Mouse (Mus musculus) v-Abl transformed pro-B cells (cell line): Measurements from ENCODE around the gene Zfp420.
"Not testable (repeated sequence)": the region's sequence is repeated elsewhere in the genome, so short reads cannot be mapped to it uniquely, and the experiment has no call there.

Experiments used
- in situ Hi-C, 2 experiments: fragments of 400-800 bp; cut with MboI; formaldehyde crosslinking; loops; one replicate each; pipeline ENCODE4 v1.15.1; 2025; ENCODE audit not compliant: unreplicated experiment in 2 of 2

Zfp420 gene

DNA sequence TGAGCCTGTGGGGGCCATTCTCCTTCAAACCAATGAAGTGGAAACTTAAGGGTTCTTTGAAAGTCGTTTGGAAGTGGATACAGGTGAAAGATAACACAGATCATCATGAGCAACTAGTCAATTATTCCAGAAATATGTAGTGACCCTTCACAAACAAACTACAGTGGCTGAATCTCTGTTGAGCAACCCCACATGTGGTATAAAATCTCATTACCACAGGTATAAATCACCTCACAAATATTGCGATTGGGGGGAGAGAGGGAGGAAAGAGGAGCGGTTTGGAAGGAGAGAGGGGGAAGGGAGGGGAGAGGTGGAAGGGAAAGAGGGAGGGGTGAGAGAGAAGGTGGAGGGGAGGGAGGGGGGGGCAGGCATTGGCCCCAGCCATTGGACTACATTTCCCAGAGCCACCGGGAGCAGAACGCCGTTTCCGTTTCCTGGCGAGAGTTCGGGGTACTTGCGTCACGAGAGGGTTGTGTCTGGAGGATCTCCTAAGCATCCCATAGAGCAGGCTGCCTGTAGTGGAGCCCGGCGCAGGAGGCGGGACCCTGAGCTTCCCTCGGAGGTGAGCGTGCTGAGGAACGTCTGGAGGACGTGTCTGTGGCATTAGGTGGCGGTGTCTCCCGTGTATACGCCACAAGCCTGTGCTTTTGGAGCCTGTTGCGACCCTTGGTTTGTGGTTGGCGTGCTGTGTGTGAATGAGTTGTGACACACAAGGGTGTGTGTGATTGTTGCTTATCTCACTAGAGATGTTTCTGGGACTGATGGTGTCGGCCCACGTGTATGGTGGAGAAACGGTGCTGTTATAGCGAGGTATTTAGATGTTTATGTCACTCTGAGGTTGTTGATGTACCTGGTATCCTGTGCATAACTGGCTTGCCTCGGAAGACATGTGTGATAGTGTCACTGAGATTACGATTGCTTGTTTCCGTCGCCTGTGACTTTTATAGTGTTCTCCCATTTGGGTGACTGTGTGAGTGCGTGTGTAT lies at the start of gene Zfp420:
TSS of gene Zfp420 (plus strand) at position 448 of the 986 bp plus-strand sequence.
- in situ Hi-C loops = loop anchor here (5.0 to 10.0 kb wide), 2 partner anchors 37 to 125 kb away; partner anchors contain the start of gene Zfp568 (in 1 of the 2)

DNA sequence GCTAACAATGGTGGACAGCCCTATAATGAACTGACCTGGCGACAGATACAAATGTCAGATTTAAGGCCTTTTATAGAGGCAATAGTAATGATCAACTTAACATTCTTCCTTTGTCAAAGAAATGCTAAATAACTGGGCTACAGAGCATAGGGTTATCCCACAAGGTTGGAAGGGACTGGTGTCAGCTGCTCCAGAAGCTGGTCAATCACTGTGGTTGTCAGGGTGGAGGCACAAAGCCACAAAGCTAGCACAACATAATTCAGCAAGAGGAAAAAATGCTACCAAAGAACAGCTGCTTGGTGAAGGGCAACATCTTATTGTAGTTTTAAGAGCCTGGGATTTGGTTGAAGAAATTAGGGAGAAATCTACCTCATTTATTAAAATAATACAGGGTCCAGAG lies 47.5 kb upstream of the Zfp420 start:
- in situ Hi-C loops = no loop called here

DNA sequence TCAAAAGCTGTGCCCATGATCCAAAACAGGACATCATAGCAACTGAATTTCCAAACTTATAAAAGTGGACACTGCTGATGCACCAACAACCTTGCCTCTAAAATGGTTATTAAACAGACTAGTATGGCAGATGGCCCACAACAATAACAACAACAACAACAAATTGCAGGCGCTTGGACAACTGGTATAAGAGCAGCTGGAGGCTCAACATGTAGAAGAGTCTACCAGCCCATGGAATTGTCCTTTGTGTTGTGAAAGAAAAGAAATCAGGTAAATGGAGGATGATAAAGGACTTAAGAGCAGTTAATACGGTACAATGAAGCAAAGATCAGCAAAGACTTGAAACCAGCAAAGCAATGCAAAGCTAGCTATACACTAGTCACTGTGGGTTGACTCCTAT lies 45.4 kb upstream of the Zfp420 start:
- in situ Hi-C loops = no loop called here

DNA sequence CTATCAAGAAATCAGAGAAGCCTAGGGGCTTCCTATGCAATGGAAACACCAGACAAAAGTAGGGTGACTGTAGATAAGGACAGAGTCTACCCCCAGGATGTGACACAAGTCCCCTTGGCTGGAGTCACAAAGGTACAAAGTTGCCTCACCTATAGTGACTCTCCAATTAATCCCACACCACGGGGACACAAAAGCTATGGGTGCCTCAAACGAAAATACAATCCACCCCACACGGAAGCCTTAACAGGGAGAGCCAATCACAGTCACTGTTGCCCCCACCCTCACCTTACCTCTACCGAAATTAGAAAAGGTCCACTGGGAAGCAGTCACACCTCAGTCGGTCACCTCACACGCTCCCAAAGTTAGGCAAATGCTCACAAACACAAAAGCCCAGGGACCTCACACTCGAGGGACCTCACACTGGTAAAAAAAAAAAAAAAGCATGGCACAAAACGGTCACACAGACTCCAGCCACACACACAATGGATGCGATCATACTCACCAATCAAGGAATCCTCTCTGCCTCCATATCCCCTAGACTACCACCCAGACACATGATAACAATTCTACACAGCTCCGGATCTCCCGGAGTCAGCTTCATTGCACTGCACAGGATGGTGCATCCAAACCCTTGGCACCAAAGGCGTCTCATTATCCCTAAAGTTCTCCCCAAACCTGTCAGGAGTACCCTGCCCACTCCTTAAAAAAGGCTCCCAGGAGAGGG lies 44.6 kb upstream of the Zfp420 start:
- in situ Hi-C loops = loop anchor here (5.0 kb wide), 2 partner anchors 37 to 48 kb away; partner anchors contain the start of genes Zfp84 (in 2 of the 2) and Zfp940 (in 1 of the 2)

DNA sequence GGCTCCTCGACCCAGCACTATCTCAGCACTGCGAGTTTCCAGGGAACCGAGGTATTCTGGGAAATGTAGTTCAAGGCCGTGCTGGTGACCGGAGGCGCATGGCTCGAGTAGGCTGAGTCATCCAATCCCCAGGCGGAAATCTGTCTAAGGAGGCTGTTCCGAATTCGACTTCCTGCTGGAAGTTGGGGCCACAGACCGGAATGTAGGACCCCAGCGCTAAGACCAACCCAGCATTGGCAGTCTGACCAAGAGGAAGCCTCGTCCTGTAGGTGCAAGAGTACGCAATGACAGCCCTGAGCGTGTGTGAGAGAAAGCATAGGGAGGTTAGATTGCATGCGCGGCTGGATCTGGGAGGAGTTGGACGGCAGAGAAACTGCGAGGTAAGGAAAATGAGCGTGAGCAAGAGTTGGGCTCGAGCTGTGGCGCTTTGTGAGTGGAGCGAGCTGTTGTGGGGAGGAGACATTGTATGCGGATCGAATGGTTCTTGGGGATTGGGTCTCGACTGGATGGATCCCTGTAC lies 43.8 kb upstream of the Zfp420 start, which contains the start of gene Zfp790:
TSS of gene Zfp790 (plus strand) at position 205 of the 520 bp plus-strand sequence.
- in situ Hi-C loops = loop anchor here (5.0 kb wide), 2 partner anchors 36 to 49 kb away; partner anchors contain the start of genes Zfp84 (in 2 of the 2) and Zfp940 (in 1 of the 2)

DNA sequence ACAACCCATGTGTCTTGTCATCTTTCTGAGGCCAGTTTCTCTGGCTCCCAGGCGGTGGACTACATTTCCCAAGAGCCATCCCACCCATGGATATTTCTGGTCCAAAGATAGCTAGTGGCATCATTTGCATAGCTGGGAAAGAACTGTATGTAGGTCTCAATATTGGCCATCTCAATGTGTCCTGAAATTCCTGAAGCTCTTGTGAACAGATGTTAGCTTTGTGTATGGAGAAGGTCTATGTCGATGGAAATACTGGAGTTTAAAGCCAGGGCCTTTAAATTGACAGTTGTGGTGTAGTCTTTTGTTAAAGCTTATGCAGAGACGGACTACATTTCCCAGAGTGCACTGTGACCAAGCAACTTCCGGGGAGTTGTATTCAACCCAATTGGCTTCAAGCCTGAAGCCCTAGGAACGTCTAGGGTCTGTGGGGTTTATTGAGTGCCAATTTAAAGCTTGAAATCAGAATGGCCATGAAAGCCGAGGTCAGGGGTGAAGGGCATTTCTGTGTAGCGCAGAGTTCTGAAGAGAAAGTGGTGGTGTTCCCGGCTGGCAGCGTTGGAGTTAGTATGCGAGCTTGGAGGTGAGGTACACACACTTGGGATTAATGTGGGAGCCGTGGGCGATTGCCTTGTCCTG lies 41.0 kb upstream of the Zfp420 start:
- in situ Hi-C loops = loop anchor here (5.0 kb wide), 2 partner anchors 34 to 51 kb away; partner anchors contain the start of genes Zfp84 (in 2 of the 2) and Zfp940 (in 1 of the 2)

DNA sequence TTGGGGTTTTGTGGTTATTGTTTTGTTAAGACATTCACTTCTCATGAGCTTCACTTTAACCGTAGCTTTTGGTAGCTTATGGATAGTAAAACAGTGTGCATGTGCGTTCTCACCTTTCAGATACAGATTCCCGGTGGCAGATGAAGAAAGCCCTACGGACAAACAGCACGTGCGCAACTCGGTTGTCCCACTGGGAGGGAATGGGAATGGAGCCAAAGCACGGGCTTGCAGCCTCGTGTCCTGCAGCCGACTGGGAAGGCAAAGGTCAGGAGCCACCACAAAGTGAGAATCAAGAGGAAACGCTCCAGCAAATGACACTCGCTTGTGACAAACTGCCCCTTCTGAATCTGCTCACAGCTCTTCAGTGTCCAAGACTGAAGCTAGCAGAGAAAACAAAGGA lies 31.8 kb upstream of the Zfp420 start:
- in situ Hi-C loops = no loop called here

DNA sequence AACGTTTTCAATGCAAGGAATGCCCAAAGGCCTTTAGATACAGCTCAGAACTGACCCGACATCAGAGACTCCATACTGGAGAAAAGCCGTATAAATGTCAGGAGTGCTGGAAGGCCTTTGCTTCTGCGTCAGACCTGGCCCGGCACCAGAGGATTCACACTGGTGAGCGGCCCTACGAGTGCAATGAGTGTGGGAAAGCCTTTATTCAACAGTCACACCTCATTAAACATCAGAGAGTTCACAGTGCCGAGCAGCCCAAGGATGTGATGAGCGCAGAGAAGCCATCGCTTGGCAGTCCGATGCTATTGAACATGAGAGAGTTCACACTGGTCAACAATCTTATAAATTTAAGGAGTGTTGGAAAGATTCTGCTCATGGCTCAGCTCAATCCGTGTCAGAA lies 30.0 kb upstream of the Zfp420 start:
- in situ Hi-C loops = no loop called here

DNA sequence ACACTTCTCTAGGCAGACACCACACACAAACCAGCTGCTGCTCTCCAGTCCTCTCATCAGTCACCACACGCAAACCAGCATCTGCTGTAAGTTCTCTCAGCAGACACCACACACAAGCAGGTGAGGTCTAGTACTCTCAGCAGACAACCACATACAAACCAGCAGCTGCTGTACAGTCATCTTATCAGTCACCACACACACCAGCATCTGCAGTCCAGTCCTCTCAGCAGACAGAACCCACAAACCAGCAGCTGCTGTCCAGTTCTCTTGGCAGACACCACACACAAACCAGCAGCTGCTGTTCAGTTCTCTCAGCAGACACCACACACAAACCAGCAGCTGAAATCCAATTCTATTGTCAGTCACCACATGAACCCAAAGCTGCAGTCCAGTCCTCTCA lies 23.0 kb upstream of the Zfp420 start:
- in situ Hi-C loops = no loop called here

DNA sequence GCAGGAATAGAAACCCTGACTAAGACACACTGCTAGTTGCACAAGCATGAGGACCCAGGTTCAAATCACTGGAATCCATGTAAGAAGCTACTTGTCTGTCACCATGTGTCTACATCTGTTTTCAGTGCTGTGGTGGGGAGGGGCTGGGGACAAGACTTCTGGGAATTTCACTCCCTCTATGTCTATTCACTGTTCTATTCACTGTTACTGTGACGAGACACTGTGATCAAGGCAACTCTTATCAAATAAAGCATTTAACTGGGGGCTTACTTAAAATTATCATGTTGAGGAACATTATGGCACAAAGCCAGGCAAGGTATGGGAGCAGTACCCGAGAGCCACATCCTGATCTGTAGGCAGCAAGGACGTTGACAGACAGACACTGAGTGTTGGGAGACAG lies 20.5 kb upstream of the Zfp420 start:
- in situ Hi-C loops = no loop called here

DNA sequence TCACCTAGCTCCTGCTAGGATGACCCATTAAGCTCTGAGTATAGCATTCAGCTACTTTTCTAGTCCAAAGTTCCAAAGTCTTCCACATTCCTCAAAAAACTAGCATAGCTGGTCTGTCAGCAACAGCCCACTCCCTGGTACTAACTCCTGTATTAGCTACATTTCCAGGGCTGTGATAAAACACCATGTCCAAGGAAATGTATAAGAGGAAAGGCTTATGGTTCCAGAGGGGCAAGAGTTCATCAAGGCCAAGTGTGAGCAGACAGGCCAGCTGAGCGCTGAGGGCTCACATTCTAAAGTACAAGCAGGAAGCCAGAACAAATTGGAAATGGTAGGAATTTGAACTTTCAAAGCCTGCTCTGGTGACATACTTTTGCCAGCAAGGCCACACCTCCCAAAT lies 17.7 kb upstream of the Zfp420 start:
- in situ Hi-C loops = no loop called here

DNA sequence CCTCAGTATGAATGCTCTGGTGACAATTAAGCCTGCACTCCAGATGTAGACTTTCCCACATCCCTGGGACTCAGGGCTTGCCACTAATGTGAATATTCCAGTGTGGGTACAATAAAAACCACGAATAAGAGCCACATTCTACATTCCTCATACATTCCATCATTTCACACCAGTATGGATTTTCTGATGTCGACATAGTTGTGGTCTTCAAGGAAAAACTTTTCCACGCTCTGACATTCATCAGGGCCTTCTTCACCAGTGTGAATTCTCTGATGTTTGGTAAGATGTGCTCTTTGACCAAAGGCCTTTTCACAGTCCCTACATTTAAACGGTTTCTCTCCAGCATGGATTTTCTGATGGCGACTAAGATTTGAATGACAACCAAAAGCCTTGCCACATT lies 15.2 kb upstream of the Zfp420 start:
- in situ Hi-C loops = no loop called here

DNA sequence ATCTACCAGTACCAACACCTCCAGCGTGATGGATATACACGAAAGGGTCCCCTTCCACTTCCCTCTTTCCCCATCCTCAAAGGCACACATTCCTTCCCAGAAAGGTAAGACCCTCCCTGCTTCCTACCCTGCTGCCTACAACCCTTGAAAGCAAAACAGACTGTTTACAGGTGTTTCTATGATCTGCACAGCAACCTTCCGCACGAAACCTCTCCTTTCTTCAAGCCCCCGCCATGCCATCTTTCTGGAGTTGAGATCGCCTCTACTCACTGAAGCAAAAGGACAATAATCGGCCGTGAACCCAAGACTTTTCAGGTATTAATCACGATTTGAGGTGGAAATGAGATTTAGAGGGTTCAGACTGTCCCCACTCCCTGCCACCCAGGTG lies 7.0 kb upstream of the Zfp420 start:
- in situ Hi-C loops = loop anchor here (5.0 to 10.0 kb wide), 2 partner anchors 36 to 132 kb away; partner anchors contain the start of genes Zfp568 (in 1 of the 2) and Zfp790 (in 1 of the 2)

DNA sequence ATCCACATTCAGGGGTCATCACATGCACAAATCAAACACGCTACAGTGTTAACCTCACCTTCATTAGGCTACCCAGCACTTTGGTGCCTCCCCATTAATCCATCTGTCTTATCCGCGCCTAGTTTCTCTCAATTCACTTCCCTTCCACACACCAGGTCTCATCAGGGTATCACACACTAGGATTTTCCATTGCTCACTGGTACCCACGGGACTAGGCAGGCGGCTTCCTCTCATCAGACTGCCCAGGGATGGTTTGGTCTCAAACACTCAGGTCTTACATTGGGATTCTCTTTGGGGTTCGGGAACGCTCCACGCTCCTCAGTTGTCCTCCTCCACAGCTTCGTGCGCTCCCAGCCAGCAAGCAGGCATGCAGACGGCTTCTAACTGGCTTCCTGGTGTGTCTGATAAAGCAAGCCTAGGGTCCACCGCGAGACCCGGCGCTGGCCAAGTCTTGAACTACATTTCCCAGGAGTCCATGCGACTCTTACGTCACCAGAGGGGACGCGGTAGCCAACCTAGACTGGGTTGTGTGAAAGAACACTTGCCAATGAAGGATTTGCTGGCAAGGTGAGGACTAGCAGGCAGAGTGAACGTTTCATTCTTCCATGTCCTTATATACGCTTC lies 6.4 kb upstream of the Zfp420 start, which contains the start of gene Zfp940:
TSS of gene Zfp940 (minus strand) at position 451 of the 624 bp plus-strand sequence.
- in situ Hi-C loops = loop anchor here (5.0 to 10.0 kb wide), 2 partner anchors 36 to 131 kb away; partner anchors contain the start of genes Zfp568 (in 1 of the 2) and Zfp790 (in 1 of the 2)

DNA sequence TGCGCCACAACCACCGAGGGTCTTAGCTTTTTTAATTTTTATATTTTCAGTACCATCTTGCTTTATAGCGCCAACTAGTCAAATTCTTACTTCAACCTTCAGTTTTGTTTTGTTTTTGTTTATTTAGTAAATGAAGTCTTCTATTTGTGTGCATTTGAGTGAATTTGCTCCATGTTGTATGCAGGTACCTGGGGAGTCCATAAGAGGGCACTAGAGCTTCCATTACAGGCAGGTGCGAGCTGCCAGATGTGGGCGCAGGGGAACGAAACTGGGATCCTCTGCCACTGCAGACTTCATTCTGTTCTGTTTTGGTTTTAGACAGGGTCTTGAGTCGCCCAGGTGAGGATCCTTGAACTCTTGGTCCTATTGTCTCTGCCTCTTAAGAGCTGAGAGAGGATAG lies 1.9 kb downstream of the Zfp420 start:
- in situ Hi-C loops = no loop called here

DNA sequence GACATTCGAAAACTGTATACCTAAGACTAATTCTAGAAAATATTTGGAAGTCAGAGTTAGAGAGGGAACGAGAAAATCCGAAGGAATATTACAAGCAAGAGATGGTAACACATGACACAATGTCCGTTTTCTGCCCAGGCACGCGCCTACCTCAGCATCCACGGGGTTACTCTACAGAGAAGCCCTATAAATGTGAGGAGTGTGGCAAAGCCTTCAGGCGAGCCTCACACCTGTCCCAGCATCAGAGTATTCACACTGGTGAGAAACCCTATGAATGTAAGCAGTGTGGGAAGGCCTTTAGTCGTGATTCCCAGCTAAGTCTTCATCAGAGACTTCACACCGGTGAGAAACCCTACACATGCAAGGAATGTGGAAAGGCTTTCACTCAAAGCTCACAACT lies 14.5 kb downstream of the Zfp420 start:
- in situ Hi-C loops = no loop called here

DNA sequence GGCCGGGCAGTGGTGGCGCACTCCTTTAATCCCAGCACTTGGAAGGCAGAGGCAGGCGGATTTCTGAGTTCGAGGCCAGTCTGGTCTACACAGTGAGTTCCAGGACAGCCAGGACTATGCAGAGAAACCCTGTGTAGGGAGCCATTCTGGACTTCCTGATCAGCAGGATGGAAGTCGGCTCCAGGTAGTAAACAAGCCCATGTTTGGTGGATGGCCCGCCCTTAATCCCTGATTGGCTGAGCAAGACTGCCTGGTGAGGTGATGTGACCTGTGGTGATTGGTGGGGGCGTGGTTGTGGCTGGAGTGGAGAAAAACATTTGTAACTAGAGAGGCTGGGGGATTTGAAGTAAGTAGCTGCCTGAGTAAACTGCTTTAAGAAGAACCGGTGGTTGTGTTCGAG lies 17.8 kb downstream of the Zfp420 start:
- in situ Hi-C loops = not testable (repeated sequence)

DNA sequence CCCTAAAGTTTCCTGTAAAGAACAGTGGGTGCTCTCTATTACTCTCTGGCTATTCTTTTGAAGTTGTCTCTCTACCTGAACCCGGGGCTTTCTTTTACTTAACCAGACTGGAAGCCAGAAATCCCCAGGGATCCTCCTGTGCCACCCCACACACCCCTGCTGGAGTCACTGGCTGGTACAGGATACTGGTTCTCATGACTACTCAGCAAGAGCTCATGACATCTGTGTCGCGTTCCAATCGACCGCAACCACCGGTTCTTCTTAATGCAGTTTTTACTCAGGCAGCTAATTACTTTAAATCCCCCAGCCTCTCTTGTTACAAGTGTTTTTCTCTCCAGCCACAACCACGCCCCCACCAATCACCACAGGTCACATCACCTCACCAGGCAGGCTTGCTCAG lies 20.3 kb downstream of the Zfp420 start:
- in situ Hi-C loops = no loop called here

DNA sequence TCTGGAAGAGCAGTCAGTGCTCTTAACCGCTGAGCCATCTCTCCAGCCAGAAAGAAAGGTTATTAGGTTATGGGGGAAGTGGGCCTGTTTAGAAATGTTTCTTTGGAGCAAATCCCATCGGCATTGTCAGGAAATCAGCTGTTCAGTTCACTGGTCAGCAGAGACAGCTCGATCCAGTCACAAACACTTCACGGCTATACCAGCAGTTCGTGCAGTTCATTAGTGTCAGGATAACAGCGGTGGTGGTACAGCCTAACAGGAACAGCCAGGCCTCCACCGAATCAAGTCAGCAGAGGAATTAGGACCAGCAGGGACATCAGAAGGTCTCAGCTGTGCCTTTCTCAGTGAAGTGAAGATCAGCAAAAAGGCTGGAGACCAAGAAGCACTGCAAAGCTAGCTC lies 21.1 kb downstream of the Zfp420 start:
- in situ Hi-C loops = no loop called here

DNA sequence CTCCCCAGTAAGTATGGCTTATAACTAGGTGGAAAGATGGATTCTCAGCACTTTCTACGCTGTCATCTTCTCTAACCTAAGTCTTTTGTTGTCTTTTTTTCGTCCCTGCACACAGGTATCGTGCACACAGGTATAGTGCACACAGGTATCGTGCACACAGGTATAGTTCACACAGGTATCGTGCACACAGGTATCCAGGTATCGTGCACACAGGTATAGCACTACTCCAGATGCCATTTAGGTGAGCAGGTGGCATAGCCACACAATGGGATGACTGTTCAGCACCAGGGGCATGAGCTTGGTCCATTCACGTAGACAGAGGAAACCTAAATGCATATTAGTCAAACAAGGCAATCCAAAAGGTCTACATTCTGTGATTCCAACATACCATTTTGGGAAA lies 30.7 kb downstream of the Zfp420 start:
- in situ Hi-C loops = no loop called here
